Mouse (Mus musculus): ENCODE measurements around the gene Ube2n. TPM values are rescaled to one million over a fixed set of nuclear protein-coding genes. Genes with fewer than 3 reads are reported as not detected.

Ube2n gene
- polyA plus RNA-seq, 1 experiment from 2014 or later = 255 TPM

GRCm38 (mm10) chr10:95577567-95577950 is 62.6 kb downstream of the Ube2n start:
- ATAC-seq (ENCODE audit: insufficient number of reproducible peaks, insufficient read depth, low FRiP score, low read depth) = no peak
- no peaks in the 10 kb centered on the region for H3K36me3 ChIP-seq (ENCODE audit: control insufficient read depth, insufficient read depth, low read length)
- H3K4me1 ChIP-seq (ENCODE audit: control insufficient read depth in 2 of 2, insufficient read depth in 2 of 2, low read length in 2 of 2) = peaks cover 0 to 2% of the 10 kb centered on the region in 2 experiments; a peak in 1 of 4 replicates
- H3K9me3 ChIP-seq (ENCODE audit: control insufficient read depth, low read length) = no peaks in the 10 kb centered on the region
- no peak overlapping the region for H3K4me2 ChIP-seq (ENCODE audit: low read length)
- H3K27me3 ChIP-seq (ENCODE audit: control insufficient read depth, insufficient read depth, low read length) = no peaks in the 10 kb centered on the region
- no peak overlapping the region for H3K4me3 ChIP-seq (ENCODE audit: control insufficient read depth in 1 of 2, insufficient read depth in 1 of 2, low read depth in 1 of 2, low read length in 2 of 2)
- WGBS = 42% methylated on average over 4 of the region's 4 CpGs
- no peak overlapping the region; the same call in 1 of the 2 replicates for H3K9ac ChIP-seq (ENCODE audit: low read length)
- H3K27ac ChIP-seq (replicated peaks in 1 of 2; ENCODE audit: control insufficient read depth in 1 of 2, insufficient read depth in 1 of 2, low read depth in 2 of 2, low read length in 2 of 2) = no peak overlapping the region

- Histone ChIP-seq H3K4me3 (ENCODE audit: control insufficient read depth in 1 of 2, insufficient read depth in 1 of 2, low read depth in 1 of 2, low read length in 2 of 2) (no peak overlapping the region), H3K9ac (ENCODE audit: low read length) (no peak overlapping the region), H3K4me2 (ENCODE audit: low read length) (no peak overlapping the region), H3K4me1 (ENCODE audit: control insufficient read depth in 2 of 2, insufficient read depth in 2 of 2, low read length in 2 of 2) (peaks cover 0 to 8% of the 10 kb centered on the region in 2 experiments; a peak in 3 of 4 replicates), H3K27me3 (ENCODE audit: control insufficient read depth, insufficient read depth, low read length) (no peaks in the 10 kb centered on the region), H3K36me3 (ENCODE audit: control insufficient read depth, insufficient read depth, low read length) (no peaks in the 10 kb centered on the region), H3K9me3 (ENCODE audit: control insufficient read depth, low read length) (peaks cover 6% of the 10 kb centered on the region; the same call in 1 of the 2 replicates), H3K27ac (replicated peaks in 1 of 2; ENCODE audit: control insufficient read depth in 1 of 2, insufficient read depth in 1 of 2, low read depth in 2 of 2, low read length in 2 of 2) (no peak overlapping the region)
- no peak for ATAC-seq (ENCODE audit: insufficient number of reproducible peaks, insufficient read depth, low FRiP score, low read depth)
- 69% methylated on average over 6 of the region's 6 CpGs for WGBS
These were observed 70.6 kb downstream of the Ube2n start for GRCm38 (mm10) chr10:95585554-95585953.

GRCm38 (mm10) chr10:95587509-95588220 is 72.7 kb downstream of the Ube2n start:
- Histone ChIP-seq H3K36me3 (ENCODE audit: control insufficient read depth, insufficient read depth, low read length) (no peaks in the 10 kb centered on the region), H3K27me3 (ENCODE audit: control insufficient read depth, insufficient read depth, low read length) (no peaks in the 10 kb centered on the region), H3K4me2 (ENCODE audit: low read length) (no peak overlapping the region), H3K9ac (ENCODE audit: low read length) (no peak overlapping the region), H3K4me3 (ENCODE audit: control insufficient read depth in 1 of 2, insufficient read depth in 1 of 2, low read depth in 1 of 2, low read length in 2 of 2) (no peak overlapping the region), H3K9me3 (ENCODE audit: control insufficient read depth, low read length) (peaks cover 6% of the 10 kb centered on the region; the same call in 1 of the 2 replicates), H3K27ac (replicated peaks in 1 of 2; ENCODE audit: control insufficient read depth in 1 of 2, insufficient read depth in 1 of 2, low read depth in 2 of 2, low read length in 2 of 2) (no peak overlapping the region), H3K4me1 (ENCODE audit: control insufficient read depth in 2 of 2, insufficient read depth in 2 of 2, low read length in 2 of 2) (peaks cover 0 to 8% of the 10 kb centered on the region in 2 experiments; a peak in 3 of 4 replicates)
- no peak for ATAC-seq (ENCODE audit: insufficient number of reproducible peaks, insufficient read depth, low FRiP score, low read depth)
- 80% methylated on average over 8 of the region's 8 CpGs for WGBS

- Histone ChIP-seq H3K4me2 (ENCODE audit: low read length) (no peak overlapping the region), H3K27ac (replicated peaks in 1 of 2; ENCODE audit: control insufficient read depth in 1 of 2, insufficient read depth in 1 of 2, low read depth in 2 of 2, low read length in 2 of 2) (no peak overlapping the region), H3K9ac (ENCODE audit: low read length) (no peak overlapping the region), H3K4me3 (ENCODE audit: control insufficient read depth in 1 of 2, insufficient read depth in 1 of 2, low read depth in 1 of 2, low read length in 2 of 2) (no peak overlapping the region), H3K4me1 (ENCODE audit: control insufficient read depth in 2 of 2, insufficient read depth in 2 of 2, low read length in 2 of 2) (peaks cover 0 to 6% of the 10 kb centered on the region in 2 experiments; a peak in 2 of 4 replicates), H3K27me3 (ENCODE audit: control insufficient read depth, insufficient read depth, low read length) (no peaks in the 10 kb centered on the region), H3K9me3 (ENCODE audit: control insufficient read depth, low read length) (peaks cover 6% of the 10 kb centered on the region; the same call in 1 of the 2 replicates), H3K36me3 (ENCODE audit: control insufficient read depth, insufficient read depth, low read length) (no peaks in the 10 kb centered on the region)
- WGBS = 84% methylated on average over 4 of the region's 4 CpGs
- no peak for ATAC-seq (ENCODE audit: insufficient number of reproducible peaks, insufficient read depth, low FRiP score, low read depth)
These were observed 74.3 kb downstream of the Ube2n start for GRCm38 (mm10) chr10:95589196-95589595.

- peaks cover 6% of the 10 kb centered on the region; the same call in 1 of the 2 replicates for H3K9me3 ChIP-seq (ENCODE audit: control insufficient read depth, low read length)
- no peak overlapping the region for H3K27ac ChIP-seq (replicated peaks in 1 of 2; ENCODE audit: control insufficient read depth in 1 of 2, insufficient read depth in 1 of 2, low read depth in 2 of 2, low read length in 2 of 2)
- peaks cover 2 to 4% of the 10 kb centered on the region in 2 experiments; a peak in 3 of 4 replicates for H3K4me1 ChIP-seq (ENCODE audit: control insufficient read depth in 2 of 2, insufficient read depth in 2 of 2, low read length in 2 of 2)
- no peak overlapping the region for H3K4me3 ChIP-seq (ENCODE audit: control insufficient read depth in 1 of 2, insufficient read depth in 1 of 2, low read depth in 1 of 2, low read length in 2 of 2)
- no peaks in the 10 kb centered on the region for H3K36me3 ChIP-seq (ENCODE audit: control insufficient read depth, insufficient read depth, low read length)
- H3K27me3 ChIP-seq (ENCODE audit: control insufficient read depth, insufficient read depth, low read length) = no peaks in the 10 kb centered on the region
- ATAC-seq (ENCODE audit: insufficient number of reproducible peaks, insufficient read depth, low FRiP score, low read depth) = no peak
- 91% methylated on average over 6 of the region's 6 CpGs for WGBS
- no peak overlapping the region for H3K9ac ChIP-seq (ENCODE audit: low read length)
- no peak overlapping the region for H3K4me2 ChIP-seq (ENCODE audit: low read length)
These were observed 75.3 kb downstream of the Ube2n start for GRCm38 (mm10) chr10:95590196-95590595.

GRCm38 (mm10) chr10:95591257-95591656 is 76.3 kb downstream of the Ube2n start:
- no peaks in the 10 kb centered on the region for H3K27me3 ChIP-seq (ENCODE audit: control insufficient read depth, insufficient read depth, low read length)
- H3K4me3 ChIP-seq (ENCODE audit: control insufficient read depth in 1 of 2, insufficient read depth in 1 of 2, low read depth in 1 of 2, low read length in 2 of 2) = no peak overlapping the region
- H3K9me3 ChIP-seq (ENCODE audit: control insufficient read depth, low read length) = peaks cover 6% of the 10 kb centered on the region; the same call in 1 of the 2 replicates
- H3K36me3 ChIP-seq (ENCODE audit: control insufficient read depth, insufficient read depth, low read length) = no peaks in the 10 kb centered on the region
- peaks cover 0 to 2% of the 10 kb centered on the region in 2 experiments; a peak in 2 of 4 replicates for H3K4me1 ChIP-seq (ENCODE audit: control insufficient read depth in 2 of 2, insufficient read depth in 2 of 2, low read length in 2 of 2)
- H3K9ac ChIP-seq (ENCODE audit: low read length) = no peak overlapping the region
- WGBS = 76% methylated on average over 4 of the region's 4 CpGs
- ATAC-seq (ENCODE audit: insufficient number of reproducible peaks, insufficient read depth, low FRiP score, low read depth) = no peak
- H3K27ac ChIP-seq (replicated peaks in 1 of 2; ENCODE audit: control insufficient read depth in 1 of 2, insufficient read depth in 1 of 2, low read depth in 2 of 2, low read length in 2 of 2) = no peak overlapping the region
- no peak overlapping the region for H3K4me2 ChIP-seq (ENCODE audit: low read length)

- peaks cover 2% of the 10 kb centered on the region; the same call in 1 of the 2 replicates for H3K9me3 ChIP-seq (ENCODE audit: control insufficient read depth, low read length)
- H3K27ac ChIP-seq (replicated peaks in 1 of 2; ENCODE audit: control insufficient read depth in 1 of 2, insufficient read depth in 1 of 2, low read depth in 2 of 2, low read length in 2 of 2) = no peak overlapping the region
- H3K4me3 ChIP-seq (ENCODE audit: control insufficient read depth in 1 of 2, insufficient read depth in 1 of 2, low read depth in 1 of 2, low read length in 2 of 2) = no peak overlapping the region
- H3K4me1 ChIP-seq (ENCODE audit: control insufficient read depth in 2 of 2, insufficient read depth in 2 of 2, low read length in 2 of 2) = peaks cover 0 to 2% of the 10 kb centered on the region in 2 experiments; a peak in 2 of 4 replicates
- no peaks in the 10 kb centered on the region for H3K27me3 ChIP-seq (ENCODE audit: control insufficient read depth, insufficient read depth, low read length)
- no peak overlapping the region for H3K9ac ChIP-seq (ENCODE audit: low read length)
- WGBS = 54% methylated on average over 11 of the region's 11 CpGs
- no peaks in the 10 kb centered on the region for H3K36me3 ChIP-seq (ENCODE audit: control insufficient read depth, insufficient read depth, low read length)
- H3K4me2 ChIP-seq (ENCODE audit: low read length) = no peak overlapping the region
- no peak for ATAC-seq (ENCODE audit: insufficient number of reproducible peaks, insufficient read depth, low FRiP score, low read depth)
These were observed 79.5 kb downstream of the Ube2n start for GRCm38 (mm10) chr10:95594414-95594813.
